Mouse (Mus musculus) hindbrain, embryonic 13.5 days (tissue): ENCODE measurements at regions not wholly inside any gene's neighbourhood (a gene's known extent, or its start where the extent isn't known, plus 50 kb on each side); places are given as distances from the start of the nearest gene placed in this dataset.
A peak's percentile ranks its signal among the peaks of the same experiment; 100 is the strongest.

Source experiments
- ATAC-seq: fragments of 200-750 bp; cut with Nextera tagmentation; 2 replicates; pipeline ENCODE4 v1.8.0; 2017; ENCODE audit warnings: moderate TSS enrichment; ENCODE audit not compliant: low FRiP score
- H3K27ac ChIP-seq: fragments of 300-500 bp; sonication (generic); 2 replicates; pipeline ENCODE4 v1.5.1; 2015; ENCODE audit warnings: inconsistent platforms, mild to moderate bottlenecking, moderate library complexity
- H3K27me3 ChIP-seq: fragments of 300-500 bp; sonication (generic); 2 replicates; pipeline ENCODE4 v1.6.1; 2015; ENCODE audit warnings: mild to moderate bottlenecking, inconsistent platforms
- H3K36me3 ChIP-seq: fragments of 300-500 bp; sonication (generic); 2 replicates; pipeline ENCODE4 v1.6.1; 2015; ENCODE audit warnings: mild to moderate bottlenecking, inconsistent platforms
- H3K4me1 ChIP-seq: fragments of 300-500 bp; sonication (generic); replicated peaks from 2 replicates; pipeline ENCODE4 v1.6.1; 2015; ENCODE audit warnings: inconsistent platforms
- H3K4me2 ChIP-seq: fragments of 300-500 bp; sonication (generic); 2 replicates; pipeline ENCODE4 v1.6.1; 2015; ENCODE audit warnings: inconsistent platforms, mild to moderate bottlenecking, moderate library complexity
- H3K4me3 ChIP-seq: fragments of 300-500 bp; sonication (generic); 2 replicates; pipeline ENCODE4 v1.5.1; 2015; ENCODE audit warnings: mild to moderate bottlenecking, inconsistent platforms
- H3K9ac ChIP-seq: fragments of 300-500 bp; sonication (generic); 2 replicates; pipeline ENCODE4 v1.6.1; 2015; ENCODE audit warnings: mild to moderate bottlenecking, inconsistent platforms
- H3K9me3 ChIP-seq: fragments of 300-500 bp; sonication (generic); 2 replicates; pipeline ENCODE4 v1.6.1; 2016; ENCODE audit warnings: inconsistent platforms
- WGBS: fragments of 180-500 bp; shearing (Covaris S2); methylation state at CpG from one replicate; pipeline ENCODE4 v1.1.7; 2015; 5-methylcytosine and 5-hydroxymethylcytosine counted together

- H3K27ac ChIP-seq = peak overlapping the region; percentile 64; the same call in 1 of the 2 replicates
- 0 out of 2 replicates have a peak overlapping the region, but pooled peaks have one; percentile 26 for H3K4me2 ChIP-seq
- no peaks in the 10 kb centered on the region for H3K9me3 ChIP-seq
- H3K4me1 ChIP-seq = peaks cover 34% of the 10 kb centered on the region
- peak; percentile 20; the same call in 1 of the 2 replicates for ATAC-seq
- H3K4me3 ChIP-seq = no peak overlapping the region
- H3K27me3 ChIP-seq = no peaks in the 10 kb centered on the region
- H3K36me3 ChIP-seq = no peaks in the 10 kb centered on the region
- WGBS = 56% methylated on average over 9 of the region's 9 CpGs
- H3K9ac ChIP-seq = no peak overlapping the region; the same call in 1 of the 2 replicates
Observed at GRCm38 (mm10) chr4:35373213-35373860, 147.4 kb upstream of the C9orf72 start.

- Histone ChIP-seq H3K9ac (no peak overlapping the region), H3K27ac (no peak overlapping the region), H3K4me2 (0 out of 2 replicates have a peak overlapping the region, but pooled peaks have one; percentile 26), H3K4me3 (no peak overlapping the region), H3K4me1 (peaks cover 34% of the 10 kb centered on the region), H3K9me3 (no peaks in the 10 kb centered on the region), H3K27me3 (no peaks in the 10 kb centered on the region), H3K36me3 (no peaks in the 10 kb centered on the region)
- ATAC-seq = peak; percentile 88
- WGBS = 30% methylated on average over 8 of the region's 8 CpGs
Observed at GRCm38 (mm10) chr4:35372528-35373212, 146.7 kb upstream of the C9orf72 start.

- Histone ChIP-seq H3K4me1 (no peaks in the 10 kb centered on the region), H3K9me3 (no peaks in the 10 kb centered on the region), H3K4me2 (no peak overlapping the region), H3K36me3 (no peaks in the 10 kb centered on the region), H3K27ac (no peak overlapping the region), H3K9ac (no peak overlapping the region), H3K27me3 (no peaks in the 10 kb centered on the region), H3K4me3 (no peak overlapping the region)
- 68% methylated on average over 7 of the region's 7 CpGs for WGBS
- ATAC-seq = no peak
Observed at GRCm38 (mm10) chr4:35364161-35364560, 138.2 kb upstream of the C9orf72 start.

- H3K4me3 ChIP-seq = no peak overlapping the region
- no peaks in the 10 kb centered on the region for H3K9me3 ChIP-seq
- H3K36me3 ChIP-seq = no peaks in the 10 kb centered on the region
- H3K4me2 ChIP-seq = no peak overlapping the region
- WGBS = 69% methylated on average over 3 of the region's 3 CpGs
- no peaks in the 10 kb centered on the region for H3K27me3 ChIP-seq
- no peak overlapping the region for H3K9ac ChIP-seq
- ATAC-seq = no peak
- H3K27ac ChIP-seq = no peak overlapping the region
- H3K4me1 ChIP-seq = no peaks in the 10 kb centered on the region
Observed at GRCm38 (mm10) chr4:35362176-35362575, 136.2 kb upstream of the C9orf72 start.

GRCm38 (mm10) chr4:35359376-35359775, 133.4 kb upstream of the C9orf72 start:
- Histone ChIP-seq H3K27me3 (no peaks in the 10 kb centered on the region), H3K4me2 (no peak overlapping the region), H3K36me3 (no peaks in the 10 kb centered on the region), H3K27ac (no peak overlapping the region), H3K9me3 (no peaks in the 10 kb centered on the region), H3K4me3 (no peak overlapping the region), H3K9ac (no peak overlapping the region), H3K4me1 (no peaks in the 10 kb centered on the region)
- no peak for ATAC-seq
- 92% methylated on average over 3 of the region's 3 CpGs for WGBS

GRCm38 (mm10) chr4:35356904-35357563, 131.1 kb upstream of the C9orf72 start:
- Histone ChIP-seq H3K9me3 (no peaks in the 10 kb centered on the region), H3K4me3 (no peak overlapping the region), H3K27me3 (no peaks in the 10 kb centered on the region), H3K27ac (no peak overlapping the region), H3K9ac (no peak overlapping the region), H3K4me2 (no peak overlapping the region), H3K36me3 (no peaks in the 10 kb centered on the region), H3K4me1 (no peaks in the 10 kb centered on the region)
- WGBS = 78% methylated on average over 12 of the region's 12 CpGs
- 0 out of 2 replicates have a peak, but pooled peaks have one; percentile 36 for ATAC-seq

GRCm38 (mm10) chr4:35356051-35356450, 130.1 kb upstream of the C9orf72 start:
- Histone ChIP-seq H3K27me3 (no peaks in the 10 kb centered on the region), H3K27ac (no peak overlapping the region), H3K4me3 (no peak overlapping the region), H3K36me3 (no peaks in the 10 kb centered on the region), H3K9me3 (no peaks in the 10 kb centered on the region), H3K9ac (no peak overlapping the region), H3K4me2 (no peak overlapping the region), H3K4me1 (no peaks in the 10 kb centered on the region)
- WGBS = 85% methylated on average over 6 of the region's 6 CpGs
- no peak for ATAC-seq

- no peaks in the 10 kb centered on the region for H3K27me3 ChIP-seq
- no peaks in the 10 kb centered on the region for H3K36me3 ChIP-seq
- H3K9me3 ChIP-seq = no peaks in the 10 kb centered on the region
- 55% methylated on average over 14 of the region's 14 CpGs for whole genome bisulfite sequencing
- no peak overlapping the region for H3K9ac ChIP-seq
- H3K4me1 ChIP-seq = no peaks in the 10 kb centered on the region
- H3K4me3 ChIP-seq = no peak overlapping the region
- no peak overlapping the region for H3K4me2 ChIP-seq
- peak; percentile 52; the same call in 1 of the 2 replicates for ATAC-seq
- H3K27ac ChIP-seq = no peak overlapping the region
Observed at GRCm38 (mm10) chr4:35354046-35354445, 128.1 kb upstream of the C9orf72 start.

GRCm38 (mm10) chr4:35352606-35353005, 126.6 kb upstream of the C9orf72 start:
- no peak overlapping the region for H3K27ac ChIP-seq
- no peaks in the 10 kb centered on the region for H3K9me3 ChIP-seq
- H3K27me3 ChIP-seq = no peaks in the 10 kb centered on the region
- no peaks in the 10 kb centered on the region for H3K4me1 ChIP-seq
- H3K36me3 ChIP-seq = no peaks in the 10 kb centered on the region
- H3K9ac ChIP-seq = no peak overlapping the region
- no peak for ATAC-seq
- no peak overlapping the region for H3K4me3 ChIP-seq
- no peak overlapping the region for H3K4me2 ChIP-seq
- WGBS = 76% methylated on average over 1 of the region's 1 CpGs

GRCm38 (mm10) chr4:35350465-35350864, 124.5 kb upstream of the C9orf72 start:
- Histone ChIP-seq H3K27ac (no peak overlapping the region), H3K27me3 (no peaks in the 10 kb centered on the region), H3K9me3 (no peaks in the 10 kb centered on the region), H3K36me3 (no peaks in the 10 kb centered on the region), H3K4me1 (no peaks in the 10 kb centered on the region), H3K4me2 (no peak overlapping the region), H3K9ac (no peak overlapping the region), H3K4me3 (no peak overlapping the region)
- 81% methylated on average over 3 of the region's 3 CpGs for WGBS
- no peak for ATAC-seq

- Histone ChIP-seq H3K9ac (no peak overlapping the region), H3K4me3 (no peak overlapping the region), H3K4me2 (no peak overlapping the region), H3K9me3 (no peaks in the 10 kb centered on the region), H3K27me3 (no peaks in the 10 kb centered on the region), H3K27ac (no peak overlapping the region), H3K36me3 (no peaks in the 10 kb centered on the region), H3K4me1 (no peaks in the 10 kb centered on the region)
- WGBS = 93% methylated on average over 3 of the region's 3 CpGs
- no peak for ATAC-seq
Observed at GRCm38 (mm10) chr4:35347609-35348008, 121.6 kb upstream of the C9orf72 start.

GRCm38 (mm10) chr4:35343751-35344150, 117.8 kb upstream of the C9orf72 start:
- Histone ChIP-seq H3K9ac (no peak overlapping the region), H3K27ac (no peak overlapping the region), H3K4me3 (no peak overlapping the region), H3K9me3 (peaks cover 6% of the 10 kb centered on the region; the same call in 1 of the 2 replicates), H3K4me1 (no peaks in the 10 kb centered on the region), H3K4me2 (no peak overlapping the region), H3K27me3 (no peaks in the 10 kb centered on the region), H3K36me3 (no peaks in the 10 kb centered on the region)
- ATAC-seq = no peak
- 87% methylated on average over 1 of the region's 1 CpGs for WGBS
